In the genomic region with DNA sequence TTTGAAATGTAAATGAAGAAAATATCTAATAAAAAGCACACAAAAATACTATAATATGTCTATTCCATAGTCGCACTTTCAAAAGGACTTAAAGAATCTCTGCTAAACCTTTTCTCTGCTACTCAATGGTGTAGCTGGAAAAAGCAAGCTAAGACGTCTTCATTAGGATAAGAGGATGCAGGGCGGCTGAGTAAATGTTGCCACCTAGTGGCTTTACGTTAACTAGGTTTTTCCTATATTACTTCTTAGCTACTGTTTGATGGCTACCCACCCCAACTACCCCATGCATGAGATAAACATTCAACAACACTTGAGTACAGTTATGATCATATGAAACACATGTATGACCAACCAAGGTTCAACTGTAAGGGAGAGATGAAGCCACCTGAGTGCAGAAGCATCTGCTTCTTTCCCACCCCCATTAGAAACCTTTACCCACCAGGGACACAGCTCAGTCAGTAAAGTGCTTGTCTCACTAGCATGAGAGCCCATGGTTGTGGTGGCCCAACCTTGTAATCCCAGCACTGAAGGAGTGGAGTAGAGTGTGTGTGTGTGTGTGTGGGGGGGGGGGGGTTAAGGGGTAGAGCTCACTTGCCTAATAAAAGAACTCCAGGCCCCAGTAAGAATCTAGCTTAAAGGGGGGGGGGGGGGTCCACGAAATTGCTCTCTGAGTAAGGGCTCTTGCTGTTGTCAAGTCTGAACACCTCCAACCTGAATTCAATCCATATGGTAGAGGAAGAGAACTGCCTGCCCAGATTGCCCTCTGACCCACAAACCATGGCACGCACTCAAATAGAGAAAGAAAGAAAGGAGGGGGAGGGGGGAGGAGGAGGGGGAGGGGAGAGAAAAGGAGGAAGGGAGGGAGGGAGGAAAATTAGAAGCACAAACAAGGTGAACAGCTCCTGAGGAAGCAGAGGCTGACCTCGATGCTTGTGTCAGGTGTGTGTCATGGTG, we compare ENCODE assay signal across 9 mouse cellular contexts. TPM values are rescaled to one million over a fixed set of nuclear protein-coding genes. Genes with fewer than 3 reads are reported as not detected.
DNase-seq lines count a peak whose midpoint lies in the region; ATAC-seq and TF ChIP-seq lines count a peak whose summit lies in the region.
"Had no signal": no experiment of that assay in that cellular context is flagged by ENCODE, and none has a peak within 500 bp of the region (broad histone marks: within the 10 kb centered on the region; RNA-seq: fewer than 3 reads in every experiment).

No protein-coding gene starts in this region.

- no peaks in the 10 kb centered on the region for H3K27me3 ChIP-seq in cerebellum, adult 2 months (ENCODE audit: control insufficient read depth, insufficient read depth, low read length)
- no peaks in the 10 kb centered on the region for H3K27me3 ChIP-seq in liver, postnatal 0 days (ENCODE audit: insufficient read depth, low read length)
- no peaks in the 10 kb centered on the region for H3K27me3 ChIP-seq in liver, embryonic 12.5 days (replicated peaks)
- no peaks in the 10 kb centered on the region for H3K27me3 ChIP-seq in midbrain, embryonic 16.5 days (ENCODE audit: control insufficient read depth, insufficient read depth, low read depth, low read length)

- DNase-seq in cerebellum, adult 2 months: peak in 1 of 2 experiments; percentile 17
- no peak for DNase-seq in cerebellum, postnatal 4 days (ENCODE audit: low spot score in 2 of 2)
- no peak for DNase-seq in liver, postnatal 0 days
- peak; percentile 72 for DNase-seq in embryo, embryonic 11 days
- no peak for DNase-seq in gastrocnemius, adult 8-10 months (ENCODE audit: low spot score in 2 of 2)
- DNase-seq in natural killer cell, adult 2 months (ENCODE audit: low spot score in 2 of 2): no peak

- H3K36me3 ChIP-seq in liver, postnatal 0 days (replicated peaks; ENCODE audit: insufficient read depth, low read length): no peaks in the 10 kb centered on the region; the same call in 1 of the 2 replicates
- peaks cover 18% of the 10 kb centered on the region for H3K36me3 ChIP-seq in liver, embryonic 12.5 days
- no peaks in the 10 kb centered on the region for H3K36me3 ChIP-seq in midbrain, embryonic 16.5 days (ENCODE audit: control insufficient read depth, insufficient read depth, low read length)

- H3K4me1 ChIP-seq in cerebellum, adult 2 months (ENCODE audit: control insufficient read depth, insufficient read depth, low read length): no peaks in the 10 kb centered on the region; the same call in 1 of the 2 replicates
- H3K4me1 ChIP-seq in liver, postnatal 0 days (ENCODE audit: insufficient read depth): no peaks in the 10 kb centered on the region; the same call in 1 of the 2 replicates
- H3K4me1 ChIP-seq in liver, embryonic 12.5 days: no peaks in the 10 kb centered on the region
- no peaks in the 10 kb centered on the region for H3K4me1 ChIP-seq in midbrain, embryonic 16.5 days (ENCODE audit: control insufficient read depth, insufficient read depth, low read length)

- no peak for TF ChIP-seq EP300 in liver, postnatal 0 days (IDR thresholded peaks at IDR 0.05; ENCODE audit: low read depth)

- no peak for TF ChIP-seq POLR2A in cerebellum, adult 2 months (IDR thresholded peaks at IDR 0.05; ENCODE audit: borderline replicate concordance, insufficient read depth, low read length)

- H3K9me3 ChIP-seq in liver, postnatal 0 days (ENCODE audit: low read length): no peaks in the 10 kb centered on the region
- no peaks in the 10 kb centered on the region for H3K9me3 ChIP-seq in liver, embryonic 12.5 days (replicated peaks)
- H3K9me3 ChIP-seq in midbrain, embryonic 16.5 days (replicated peaks; ENCODE audit: control insufficient read depth, low read length, poor library complexity, severe bottlenecking): no peaks in the 10 kb centered on the region

- ATAC-seq in liver, postnatal 0 days: no peak
- ATAC-seq in liver, embryonic 12.5 days: no peak
- ATAC-seq in midbrain, embryonic 16.5 days: peak; percentile 76; the same call in 1 of the 2 replicates

- H3K27ac ChIP-seq in cerebellum, adult 2 months (ENCODE audit: insufficient read depth, low read length): no peak overlapping the region
- no peak overlapping the region for H3K27ac ChIP-seq in liver, postnatal 0 days (ENCODE audit: low read depth)
- no peak overlapping the region for H3K27ac ChIP-seq in liver, embryonic 12.5 days
- H3K27ac ChIP-seq in midbrain, embryonic 16.5 days (ENCODE audit: low read length): no peak overlapping the region

- TF ChIP-seq CTCF in cerebellum, adult 2 months (IDR thresholded peaks at IDR 0.05; ENCODE audit: borderline replicate concordance, insufficient read depth, low read depth, low read length): peak; percentile 53; the same call in 1 of the 2 replicates
- peak; percentile 69 for TF ChIP-seq CTCF in liver, postnatal 0 days (IDR thresholded peaks at IDR 0.05; ENCODE audit: low read depth)

- no peak overlapping the region for H3K4me2 ChIP-seq in liver, postnatal 0 days (ENCODE audit: low read depth, low read length)
- no peak overlapping the region for H3K4me2 ChIP-seq in liver, embryonic 12.5 days
- H3K4me2 ChIP-seq in midbrain, embryonic 16.5 days (ENCODE audit: low read length): no peak overlapping the region

- H3K9ac ChIP-seq in liver, postnatal 0 days (replicated peaks): no peak overlapping the region
- H3K9ac ChIP-seq in liver, embryonic 12.5 days: no peak overlapping the region
- no peak overlapping the region for H3K9ac ChIP-seq in midbrain, embryonic 16.5 days (ENCODE audit: low read depth, low read length)

- WGBS in cerebellum, adult 2 months: 56% methylated on average over 7 of the region's 7 CpGs
- WGBS in liver, postnatal 0 days (ENCODE audit: insufficient replicate concordance): 61% methylated on average over 7 of the region's 7 CpGs
- WGBS in liver, embryonic 12.5 days (ENCODE audit: insufficient replicate concordance): 53% methylated on average over 7 of the region's 7 CpGs
- 48% methylated on average over 7 of the region's 7 CpGs for WGBS in midbrain, embryonic 16.5 days

- H3K4me3 ChIP-seq in cerebellum, adult 2 months (replicated peaks; ENCODE audit: insufficient read depth, low read depth, low read length): no peak overlapping the region
- no peak overlapping the region for H3K4me3 ChIP-seq in liver, postnatal 0 days (ENCODE audit: low read depth, low read length)
- no peak overlapping the region for H3K4me3 ChIP-seq in liver, embryonic 12.5 days
- no peak overlapping the region for H3K4me3 ChIP-seq in midbrain, embryonic 16.5 days (ENCODE audit: low read depth, low read length)
- H3K4me3 ChIP-seq: myocyte had no signal

RNA-seq across cellular contexts. Expression of gene Nf2, which starts 27.6 kb away (rescaled TPM):
- polyA plus RNA-seq in cerebellum, adult 2 months (2012; rRNA removed): 50.2 and 52.3 TPM in 2 replicates
- 5.8 and 7.9 TPM in 2 replicates for polyA plus RNA-seq in liver, postnatal 0 days (2015; fragmentation: Nextera tagmentation; extraction: Ambion mirVana)
- polyA plus RNA-seq in liver, embryonic 12.5 days (2016; fragmentation: Nextera tagmentation; extraction: Ambion mirVana): 29.5 and 33.0 TPM in 2 replicates
- 63.3 and 68.6 TPM in 2 replicates for polyA plus RNA-seq in midbrain, embryonic 16.5 days (2015; fragmentation: Nextera tagmentation; extraction: Ambion mirVana)
- total RNA-seq in gastrocnemius, adult 8-10 months (2022): 10 to 100 TPM; 52.9 to 62.2 (median 56.1) TPM

RNA-seq across cellular contexts. Expression of gene Nipsnap1, which starts 52.0 kb away (rescaled TPM):
- polyA plus RNA-seq in cerebellum, adult 2 months (2012; rRNA removed): 70.4 and 75.9 TPM in 2 replicates
- 135 and 136 TPM in 2 replicates for polyA plus RNA-seq in liver, postnatal 0 days (2015; fragmentation: Nextera tagmentation; extraction: Ambion mirVana)
- 68.0 and 76.6 TPM in 2 replicates for polyA plus RNA-seq in liver, embryonic 12.5 days (2016; fragmentation: Nextera tagmentation; extraction: Ambion mirVana)
- polyA plus RNA-seq in midbrain, embryonic 16.5 days (2015; fragmentation: Nextera tagmentation; extraction: Ambion mirVana): 146 and 148 TPM in 2 replicates
- 1 to 10 TPM in 1 of 4 experiments, under 1 TPM in 3; 0.29 to 1.1 (median 0.71) TPM for total RNA-seq in gastrocnemius, adult 8-10 months (2022)
